Comparison of ENCODE assay signal across 19 mouse cellular contexts in genomic region chr8:13687101-13687717, GRCm38 (mm10). TPM values are rescaled to one million over a fixed set of nuclear protein-coding genes. Genes with fewer than 3 reads are reported as not detected.
DNase-seq lines count a peak whose midpoint lies in the region; ATAC-seq and TF ChIP-seq lines count a peak whose summit lies in the region.
"Had no signal": no experiment of that assay in that cellular context is flagged by ENCODE, and none has a peak within 500 bp of the region (broad histone marks: within the 10 kb centered on the region; RNA-seq: fewer than 3 reads in every experiment).

No protein-coding gene starts in this region.

- peak; percentile 7 for DNase-seq in gastrocnemius, adult 2 months
- no peak for DNase-seq in gastrocnemius, postnatal 36 days
- DNase-seq in lung, embryonic 14.5 days: peak; percentile 14
- DNase-seq in lung, adult 18-20 months: no peak
- no peak for DNase-seq in CH12.LX (ENCODE audit: extremely low read depth)
- DNase-seq in naive thymus-derived CD4-positive, alpha-beta T cell, adult 2 months (ENCODE audit: low read depth): peak; percentile 63
- no peak for DNase-seq in adrenal gland, postnatal 10 days
- DNase-seq: cerebellum, adult 11 months; kidney, postnatal 14 days; left cerebral cortex, postnatal 4 days; liver, embryonic 13.5 days; right cerebral cortex, adult 18-20 months had no signal

- H3K27me3 ChIP-seq in lung, embryonic 14.5 days (ENCODE audit: insufficient read depth, low read length): no peaks in the 10 kb centered on the region
- H3K27me3 ChIP-seq in CH12.LX (replicated peaks): no peaks in the 10 kb centered on the region
- H3K27me3 ChIP-seq in hindbrain, embryonic 12.5 days: no peaks in the 10 kb centered on the region
- H3K27me3 ChIP-seq: embryonic facial prominence, embryonic 13.5 days; liver, embryonic 13.5 days had no signal

- H3K4me3 ChIP-seq in gastrocnemius, adult 2 months: no peak overlapping the region
- no peak overlapping the region for H3K4me3 ChIP-seq in lung, embryonic 14.5 days (ENCODE audit: low read depth, low read length)
- H3K4me3 ChIP-seq in CH12.LX (replicated peaks in 1 of 3; ENCODE audit: low read depth in 2 of 3, low read length in 2 of 3, poor library complexity in 1 of 3): no peak overlapping the region
- no peak overlapping the region for H3K4me3 ChIP-seq in hindbrain, embryonic 12.5 days
- H3K4me3 ChIP-seq: embryonic facial prominence, embryonic 13.5 days; hindbrain, embryonic 10.5 days; liver, embryonic 13.5 days; myocyte had no signal

- no peak overlapping the region for H3K27ac ChIP-seq in gastrocnemius, adult 2 months
- no peak overlapping the region for H3K27ac ChIP-seq in lung, embryonic 14.5 days (ENCODE audit: low read depth)
- H3K27ac ChIP-seq in CH12.LX (ENCODE audit: insufficient read depth, low read depth): no peak overlapping the region
- no peak overlapping the region for H3K27ac ChIP-seq in hindbrain, embryonic 12.5 days
- H3K27ac ChIP-seq: embryonic facial prominence, embryonic 13.5 days; liver, embryonic 13.5 days had no signal

- intact Hi-C loops in gastrocnemius, adult 2 months (cut with DNase I): no loop called here
- intact Hi-C loops in gastrocnemius, postnatal 36 days (cut with DNase I): no loop called here

- WGBS in lung, embryonic 14.5 days: 88% methylated on average over 8 of the region's 8 CpGs
- WGBS in hindbrain, embryonic 12.5 days: 95% methylated on average over 8 of the region's 8 CpGs

- in situ Hi-C loops in CH12.LX (cut with MboI; ENCODE audit: low pct_ligation_motif_present, low pct_unique_long_range_greater_than_20kb, low sequenced_read_pairs): no loop called here

- peaks cover 4% of the 10 kb centered on the region; the same call in 1 of the 2 replicates for H3K4me1 ChIP-seq in lung, embryonic 14.5 days (ENCODE audit: insufficient read depth)
- H3K4me1 ChIP-seq in CH12.LX (ENCODE audit: control insufficient read depth in 1 of 2, insufficient read depth in 2 of 2): peaks cover 8 to 34% of the 10 kb centered on the region in 2 experiments
- H3K4me1 ChIP-seq in hindbrain, embryonic 12.5 days: peaks cover 10% of the 10 kb centered on the region

- TF ChIP-seq RAD21 in CH12.LX (IDR thresholded peaks at IDR 0.05; ENCODE audit: low read depth, low read length): 0 out of 2 replicates have a peak, but pooled peaks have one; percentile 2

- ATAC-seq in lung, embryonic 14.5 days (ENCODE audit: insufficient read depth): no peak
- no peak for ATAC-seq in hindbrain, embryonic 12.5 days (ENCODE audit: low FRiP score)

- no peak for TF ChIP-seq POLR2A in CH12.LX (IDR thresholded peaks at IDR 0.05; ENCODE audit: low read depth, low read length)

- TF ChIP-seq EP300 in CH12.LX (IDR thresholded peaks at IDR 0.05; ENCODE audit: low read length): no peak

- peak; percentile 21; the same call in 1 of the 2 replicates for TF ChIP-seq CTCF in gastrocnemius, adult 2 months (IDR thresholded peaks at IDR 0.05)
- TF ChIP-seq CTCF in lung, embryonic 14.5 days (IDR thresholded peaks at IDR 0.05; ENCODE audit: low read depth): peak; percentile 17; the same call in 1 of the 2 replicates
- peak in 1 of 2 experiments; percentile 37; a peak in 2 of 4 replicates for TF ChIP-seq CTCF in CH12.LX (conservative IDR thresholded peaks at IDR 0.05 in 1 of 2, IDR thresholded peaks at IDR 0.05 in 1 of 2; ENCODE audit: low read depth in 2 of 2, low read length in 2 of 2)

- H3K9me3 ChIP-seq in lung, embryonic 14.5 days (ENCODE audit: low read depth, low read length): no peaks in the 10 kb centered on the region
- H3K9me3 ChIP-seq in CH12.LX (replicated peaks; ENCODE audit: low read length): no peaks in the 10 kb centered on the region
- no peaks in the 10 kb centered on the region for H3K9me3 ChIP-seq in hindbrain, embryonic 12.5 days (replicated peaks)
- H3K9me3 ChIP-seq: hindbrain, embryonic 10.5 days had no signal

- no peaks in the 10 kb centered on the region for H3K36me3 ChIP-seq in lung, embryonic 14.5 days (ENCODE audit: insufficient read depth)
- no peaks in the 10 kb centered on the region for H3K36me3 ChIP-seq in CH12.LX (replicated peaks in 1 of 2; ENCODE audit: control insufficient read depth in 1 of 2, insufficient read depth in 1 of 2, low read length in 1 of 2)
- no peaks in the 10 kb centered on the region for H3K36me3 ChIP-seq in hindbrain, embryonic 12.5 days
- H3K36me3 ChIP-seq: embryonic facial prominence, embryonic 13.5 days; hindbrain, embryonic 10.5 days; liver, embryonic 13.5 days had no signal

- H3K4me2 ChIP-seq in lung, embryonic 14.5 days: no peak overlapping the region
- H3K4me2 ChIP-seq in CH12.LX (ENCODE audit: insufficient read depth, low read depth, poor library complexity, severe bottlenecking): no peak overlapping the region
- H3K4me2 ChIP-seq in hindbrain, embryonic 12.5 days (replicated peaks): no peak overlapping the region
- H3K4me2 ChIP-seq: embryonic facial prominence, embryonic 13.5 days; liver, embryonic 13.5 days; midbrain, embryonic 11.5 days had no signal

- no peaks in the 10 kb centered on the region for H3K79me2 ChIP-seq in CH12.LX (replicated peaks; ENCODE audit: control insufficient read depth, extremely low read depth, insufficient read depth, poor library complexity, severe bottlenecking)

- dilution Hi-C loops in CH12.LX (cut with MboI; ENCODE audit: extremely low pct_ligation_motif_present, extremely low pct_unique_long_range_greater_than_20kb, low sequenced_read_pairs): no loop called here

- no peak overlapping the region for H3K9ac ChIP-seq in lung, embryonic 14.5 days
- no peak overlapping the region for H3K9ac ChIP-seq in CH12.LX (ENCODE audit: insufficient read depth, low read depth)
- no peak overlapping the region for H3K9ac ChIP-seq in hindbrain, embryonic 12.5 days
- H3K9ac ChIP-seq: embryonic facial prominence, embryonic 13.5 days; liver, embryonic 13.5 days had no signal

TF ChIP-seq in CH12.LX, 34 proteins besides CTCF, POLR2A, EP300 and RAD21:
- TF ChIP-seq MXI1 (IDR thresholded peaks at IDR 0.05; ENCODE audit: low read depth, low read length): no peak
- TF ChIP-seq ZKSCAN1 (IDR thresholded peaks at IDR 0.05; ENCODE audit: borderline replicate concordance, low read depth, low read length): no peak
- TF ChIP-seq TBP (conservative IDR thresholded peaks at IDR 0.05; ENCODE audit: low read depth, low read length): no peak
- TF ChIP-seq USF2 (conservative IDR thresholded peaks at IDR 0.05; ENCODE audit: low read depth, low read length): no peak
- no peak for TF ChIP-seq MEF2A (IDR thresholded peaks at IDR 0.05; ENCODE audit: borderline replicate concordance, low read depth, low read length)
- no peak for TF ChIP-seq BHLHE40 (IDR thresholded peaks at IDR 0.05; ENCODE audit: low read depth, low read length)
- TF ChIP-seq IRF4 (IDR thresholded peaks at IDR 0.05; ENCODE audit: low read depth, low read length): no peak
- no peak for TF ChIP-seq TCF12 (IDR thresholded peaks at IDR 0.05; ENCODE audit: low read depth, low read length)

RNA-seq across cellular contexts. Expression of gene Rasa3, which starts 9.8 kb away (rescaled TPM):
- total RNA-seq in gastrocnemius, adult 2 months (2021): 10 to 100 TPM in 1 of 2 experiments, 1 to 10 TPM in 1; 5.9 to 10.5 TPM
- total RNA-seq in gastrocnemius, postnatal 36 days (2021): 10 to 100 TPM in 1 of 2 experiments, 1 to 10 TPM in 1; 7.5 to 11.8 TPM
- 41.7 and 48.1 TPM in 2 replicates for polyA plus RNA-seq in lung, embryonic 14.5 days (2014; fragmentation: Nextera tagmentation; extraction: Ambion mirVana)
- total RNA-seq in CH12.LX (2012; rRNA removed) (20.0 and 28.5 TPM in 2 replicates), CH12.LX (2014; rRNA removed) (13.6 TPM in 2 replicates)
- polyA plus RNA-seq in CH12.LX (2012; ENCODE audit: insufficient read length, low read depth): 12.8 and 13.7 TPM in 2 replicates
- 10 to 100 TPM; 32.5 to 39.5 TPM for total RNA-seq in adrenal gland, postnatal 10 days (2021)
- 30.0 and 31.4 TPM in 2 replicates for polyA plus RNA-seq in hindbrain, embryonic 12.5 days (2016; fragmentation: Nextera tagmentation; extraction: Ambion mirVana)

RNA-seq across cellular contexts. Expression of gene Cfap97d2, which starts 18.5 kb away (rescaled TPM):
- not detected for total RNA-seq in gastrocnemius, adult 2 months (2021)
- not detected for total RNA-seq in gastrocnemius, postnatal 36 days (2021)
- 0.37 TPM in 1 of 2 replicates, not detected in the other for polyA plus RNA-seq in lung, embryonic 14.5 days (2014; fragmentation: Nextera tagmentation; extraction: Ambion mirVana)
- total RNA-seq in CH12.LX (2012; rRNA removed) (not detected in 2 replicates), CH12.LX (2014; rRNA removed) (not detected in 2 replicates)
- not detected in 2 replicates for polyA plus RNA-seq in CH12.LX (2012; ENCODE audit: insufficient read length, low read depth)
- total RNA-seq in adrenal gland, postnatal 10 days (2021): under 1 TPM in 1 of 2 experiments, not detected in 1; 0.30 TPM
- 2.3 and 2.6 TPM in 2 replicates for polyA plus RNA-seq in hindbrain, embryonic 12.5 days (2016; fragmentation: Nextera tagmentation; extraction: Ambion mirVana)
- polyA plus RNA-seq: heart, embryonic 14.5 days; intestine, embryonic 14.5 days; liver, embryonic 13.5 days had no signal

Comparison
In these comparisons a context has a peak if more than half of its experiments do, and no peak if none do; other contexts are left out.
1. DNase-seq: peak in gastrocnemius, adult 2 months (single experiment), lung, embryonic 14.5 days (single experiment) and naive thymus-derived CD4-positive, alpha-beta T cell, adult 2 months (single experiment); none in gastrocnemius, postnatal 36 days (0 of 2), lung, adult 18-20 months (0 of 2), CH12.LX (single experiment) and adrenal gland, postnatal 10 days (single experiment).